Mouse (Mus musculus): ENCODE results near the gene Snca. TPM values are rescaled to one million over a fixed set of nuclear protein-coding genes. Genes with fewer than 3 reads are reported as not detected.

Gene Snca
- polyA plus RNA-seq, 1 experiment from 2014 or later = 51.6 TPM

DNA sequence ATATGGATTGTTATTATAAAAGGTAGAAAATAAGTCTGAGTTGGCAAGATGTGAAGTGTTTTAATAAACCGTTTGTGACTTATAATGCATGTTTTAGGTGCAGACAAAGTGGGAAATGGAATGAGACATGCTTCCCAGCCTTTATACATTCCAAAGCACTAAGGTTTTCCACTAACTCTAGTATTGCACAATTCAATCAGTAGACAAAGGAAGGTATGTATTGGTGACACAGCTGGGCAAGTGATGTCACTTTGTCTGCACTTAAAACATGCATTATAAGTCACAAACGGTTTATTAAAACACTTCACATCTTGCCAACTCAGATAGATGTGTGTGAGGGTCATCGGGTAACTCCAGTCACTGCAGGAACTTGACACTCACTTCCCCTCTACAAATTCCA is 16.1 kb downstream of the Snca start:
- Histone ChIP-seq H3K36me3 (ENCODE audit: control insufficient read depth, insufficient read depth, low read length) (no peaks in the 10 kb centered on the region), H3K4me3 (ENCODE audit: low read depth, low read length) (no peak overlapping the region), H3K27me3 (replicated peaks; ENCODE audit: control insufficient read depth, insufficient read depth, low read length) (no peaks in the 10 kb centered on the region), H3K4me2 (ENCODE audit: low read depth, low read length) (no peak overlapping the region), H3K27ac (replicated peaks; ENCODE audit: low read depth, low read length) (no peak overlapping the region), H3K4me1 (ENCODE audit: control insufficient read depth, insufficient read depth, low read length) (no peaks in the 10 kb centered on the region), H3K9ac (ENCODE audit: low read depth, low read length) (no peak overlapping the region), H3K9me3 (ENCODE audit: control insufficient read depth, low read length) (no peaks in the 10 kb centered on the region)
- ATAC-seq (ENCODE audit: low read depth) (no peak), DNase-seq (ENCODE audit: low spot score) (no peak)
- 68% methylated on average over 3 of the region's 3 CpGs for WGBS

DNA sequence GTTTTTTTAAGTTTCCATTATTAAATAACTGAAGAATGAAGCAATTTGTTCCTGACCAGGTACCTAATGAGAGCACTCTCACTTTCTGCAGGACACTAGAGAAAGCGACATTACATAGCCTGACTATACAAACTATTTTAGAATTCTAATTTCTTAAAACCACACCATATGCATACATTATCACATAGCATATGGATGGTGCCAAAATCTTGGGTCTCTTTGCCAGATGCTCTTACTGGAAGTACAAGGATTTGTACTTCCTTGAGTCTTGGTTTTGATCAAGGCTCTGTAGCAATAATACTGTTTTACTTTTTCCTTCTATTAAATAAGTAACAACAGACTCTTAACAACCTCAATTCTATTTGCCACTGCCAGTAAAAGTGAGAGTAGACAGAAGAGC is 31.4 kb downstream of the Snca start:
- no peak overlapping the region for H3K9ac ChIP-seq (ENCODE audit: low read depth, low read length)
- H3K9me3 ChIP-seq (ENCODE audit: control insufficient read depth, low read length) = no peaks in the 10 kb centered on the region
- H3K4me1 ChIP-seq (ENCODE audit: control insufficient read depth, insufficient read depth, low read length) = no peaks in the 10 kb centered on the region
- DNase-seq (ENCODE audit: low spot score) (no peak), ATAC-seq (ENCODE audit: low read depth) (no peak)
- H3K27me3 ChIP-seq (replicated peaks; ENCODE audit: control insufficient read depth, insufficient read depth, low read length) = no peaks in the 10 kb centered on the region
- no peak overlapping the region for H3K27ac ChIP-seq (replicated peaks; ENCODE audit: low read depth, low read length)
- H3K36me3 ChIP-seq (ENCODE audit: control insufficient read depth, insufficient read depth, low read length) = no peaks in the 10 kb centered on the region
- no peak overlapping the region for H3K4me2 ChIP-seq (ENCODE audit: low read depth, low read length)
- 90% methylated on average over 1 of the region's 1 CpGs for WGBS
- H3K4me3 ChIP-seq (ENCODE audit: low read depth, low read length) = no peak overlapping the region

DNA sequence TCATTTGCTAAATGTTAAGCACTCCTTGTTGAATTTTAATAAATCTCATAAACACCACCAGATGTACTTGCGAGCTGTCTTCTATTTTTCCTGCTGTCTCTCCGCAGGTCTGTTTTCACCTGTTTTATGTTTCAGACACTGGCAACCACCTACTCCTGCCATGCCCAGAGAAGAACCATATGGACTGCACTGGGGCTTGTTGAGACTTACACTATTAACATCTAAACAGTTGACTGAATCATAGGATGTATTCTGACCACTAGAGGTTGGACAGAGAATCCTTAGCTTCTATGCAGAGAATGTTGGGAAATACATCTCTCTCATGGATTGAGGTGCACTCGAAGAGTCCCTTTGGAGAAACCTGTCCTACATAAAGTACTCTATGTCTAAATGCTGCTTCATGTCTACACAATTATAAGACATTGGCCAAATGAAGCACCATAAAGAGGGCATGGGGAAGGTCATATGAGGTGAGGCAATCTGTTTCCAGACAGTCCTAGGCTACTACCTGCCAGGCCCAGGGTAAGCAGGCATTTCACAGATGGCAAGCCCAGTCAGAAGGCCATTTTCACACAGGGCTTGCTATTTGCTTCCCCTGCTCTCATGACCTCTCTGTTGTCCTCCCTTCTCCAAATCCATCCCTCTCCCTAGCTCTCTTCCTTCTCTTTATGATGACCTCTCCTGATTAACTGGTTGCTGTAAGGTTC is 35.8 kb downstream of the Snca start:
- no peaks in the 10 kb centered on the region for H3K9me3 ChIP-seq (ENCODE audit: control insufficient read depth, low read length)
- no peak overlapping the region for H3K4me3 ChIP-seq (ENCODE audit: low read depth, low read length)
- no peak overlapping the region for H3K9ac ChIP-seq (ENCODE audit: low read depth, low read length)
- ATAC-seq (ENCODE audit: low read depth) = no peak
- WGBS = 66% methylated on average over 3 of the region's 3 CpGs
- H3K4me1 ChIP-seq (ENCODE audit: control insufficient read depth, insufficient read depth, low read length) = no peaks in the 10 kb centered on the region
- no peak overlapping the region for H3K4me2 ChIP-seq (ENCODE audit: low read depth, low read length)
- H3K27me3 ChIP-seq (replicated peaks; ENCODE audit: control insufficient read depth, insufficient read depth, low read length) = no peaks in the 10 kb centered on the region
- no peak overlapping the region for H3K27ac ChIP-seq (replicated peaks; ENCODE audit: low read depth, low read length)
- no peaks in the 10 kb centered on the region for H3K36me3 ChIP-seq (ENCODE audit: control insufficient read depth, insufficient read depth, low read length)
- no peak for DNase-seq (ENCODE audit: low spot score)

DNA sequence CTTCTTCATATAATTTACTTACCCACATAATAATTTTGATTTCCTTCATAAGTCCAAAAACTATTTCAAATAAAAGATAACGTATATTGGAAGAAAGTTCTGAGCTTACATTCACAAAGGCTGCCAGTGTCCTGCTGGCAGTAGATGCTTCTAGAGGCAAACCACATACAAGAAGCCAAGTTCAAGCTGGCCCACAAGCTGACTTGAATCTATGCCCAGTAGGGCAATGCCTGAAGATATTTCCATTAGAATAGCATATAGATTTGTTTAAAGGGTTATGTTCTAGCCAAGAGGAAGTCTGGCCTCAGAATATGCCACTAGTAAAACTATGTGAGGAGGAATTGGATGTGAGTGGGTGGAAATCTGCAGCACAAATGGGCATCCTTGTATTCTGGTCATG is 42.7 kb downstream of the Snca start:
- Histone ChIP-seq H3K27me3 (replicated peaks; ENCODE audit: control insufficient read depth, insufficient read depth, low read length) (no peaks in the 10 kb centered on the region), H3K4me2 (ENCODE audit: low read depth, low read length) (no peak overlapping the region), H3K36me3 (ENCODE audit: control insufficient read depth, insufficient read depth, low read length) (no peaks in the 10 kb centered on the region), H3K9ac (ENCODE audit: low read depth, low read length) (no peak overlapping the region), H3K9me3 (ENCODE audit: control insufficient read depth, low read length) (no peaks in the 10 kb centered on the region), H3K27ac (replicated peaks; ENCODE audit: low read depth, low read length) (no peak overlapping the region), H3K4me1 (ENCODE audit: control insufficient read depth, insufficient read depth, low read length) (no peaks in the 10 kb centered on the region), H3K4me3 (ENCODE audit: low read depth, low read length) (no peak overlapping the region)
- ATAC-seq (ENCODE audit: low read depth) (no peak), DNase-seq (ENCODE audit: low spot score) (peak; percentile 60)
- WGBS = 78% methylated on average over 1 of the region's 1 CpGs

DNA sequence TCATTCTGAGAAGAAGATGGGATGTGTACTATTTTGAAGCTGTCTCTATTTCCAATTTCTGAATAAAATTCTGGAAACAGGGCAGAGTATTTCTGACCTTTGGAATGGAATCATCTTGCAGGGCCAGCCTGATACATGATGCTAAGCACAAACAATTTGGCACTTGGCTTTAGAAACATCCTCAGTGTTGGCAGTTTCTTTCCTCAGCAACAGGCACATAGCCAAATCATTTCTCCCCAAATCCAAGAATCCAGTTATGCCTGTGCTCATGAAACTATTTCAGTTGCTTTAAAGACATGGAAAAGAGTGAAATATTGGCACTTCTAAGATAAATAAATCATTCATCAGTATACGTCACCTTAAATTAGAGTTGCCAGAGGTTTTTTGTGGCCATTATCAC is 57.8 kb downstream of the Snca start:
- ATAC-seq (ENCODE audit: low read depth) = no peak
- peak; percentile 41 for DNase-seq (ENCODE audit: low spot score)
- WGBS = 81% methylated on average over 1 of the region's 1 CpGs

DNA sequence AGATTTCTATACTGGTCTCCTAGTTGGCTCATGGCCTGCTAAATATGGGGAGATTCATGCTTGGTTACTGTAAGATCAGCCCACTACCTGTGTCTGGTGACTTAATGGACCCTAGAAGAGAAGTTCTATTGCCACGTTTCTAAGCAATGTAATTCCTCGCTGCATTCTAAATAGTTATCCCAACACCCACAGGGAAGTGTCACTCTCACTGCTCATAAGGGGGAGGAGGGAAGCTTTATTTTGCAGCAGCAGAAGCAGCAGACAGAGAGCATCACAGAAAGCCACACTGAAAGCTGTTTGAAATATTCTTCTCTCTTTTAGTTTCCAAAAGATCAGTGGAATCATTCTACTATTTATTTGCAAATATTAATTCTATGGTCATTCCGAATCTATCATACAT is 64.0 kb downstream of the Snca start:
- Histone ChIP-seq H3K9me3 (ENCODE audit: control insufficient read depth, low read length) (no peaks in the 10 kb centered on the region), H3K9ac (ENCODE audit: low read depth, low read length) (no peak overlapping the region), H3K27me3 (replicated peaks; ENCODE audit: control insufficient read depth, insufficient read depth, low read length) (no peaks in the 10 kb centered on the region), H3K4me3 (ENCODE audit: low read depth, low read length) (no peak overlapping the region), H3K4me2 (ENCODE audit: low read depth, low read length) (no peak overlapping the region), H3K36me3 (ENCODE audit: control insufficient read depth, insufficient read depth, low read length) (no peaks in the 10 kb centered on the region), H3K4me1 (ENCODE audit: control insufficient read depth, insufficient read depth, low read length) (no peaks in the 10 kb centered on the region), H3K27ac (replicated peaks; ENCODE audit: low read depth, low read length) (no peak overlapping the region)
- ATAC-seq (ENCODE audit: low read depth) (no peak), DNase-seq (ENCODE audit: low spot score) (no peak)
- WGBS = 84% methylated on average over 3 of the region's 3 CpGs

More for the DNA sequence above, 57.8 kb downstream of the Snca start:
- no peaks in the 10 kb centered on the region for H3K36me3 ChIP-seq (ENCODE audit: control insufficient read depth, insufficient read depth, low read length)
- no peak overlapping the region for H3K4me3 ChIP-seq (ENCODE audit: low read depth, low read length)
- H3K27me3 ChIP-seq (replicated peaks; ENCODE audit: control insufficient read depth, insufficient read depth, low read length) = no peaks in the 10 kb centered on the region
- no peak overlapping the region for H3K27ac ChIP-seq (replicated peaks; ENCODE audit: low read depth, low read length)
- no peak overlapping the region for H3K4me2 ChIP-seq (ENCODE audit: low read depth, low read length)
- no peaks in the 10 kb centered on the region for H3K9me3 ChIP-seq (ENCODE audit: control insufficient read depth, low read length)
- H3K9ac ChIP-seq (ENCODE audit: low read depth, low read length) = no peak overlapping the region
- H3K4me1 ChIP-seq (ENCODE audit: control insufficient read depth, insufficient read depth, low read length) = no peaks in the 10 kb centered on the region

DNA sequence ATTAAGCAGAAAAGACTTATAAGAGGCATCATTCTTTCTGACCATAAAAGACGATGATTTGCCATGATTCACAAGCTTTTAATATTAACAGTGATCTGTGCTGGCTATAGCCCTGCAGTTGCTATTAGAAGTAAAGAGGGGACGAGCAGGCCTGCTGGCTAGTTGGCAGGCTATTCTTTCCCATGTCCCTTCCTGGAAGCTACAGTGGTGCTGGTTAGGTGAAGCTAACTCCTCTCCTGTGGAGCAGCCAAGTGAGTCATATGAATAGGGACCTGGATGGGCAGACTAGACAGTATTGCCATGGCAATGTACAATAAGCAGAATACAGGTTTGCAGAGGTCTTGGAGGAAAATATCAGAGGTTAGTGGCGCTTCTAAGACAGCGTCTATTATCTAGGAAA is 66.8 kb downstream of the Snca start:
- no peak overlapping the region for H3K9ac ChIP-seq (ENCODE audit: low read depth, low read length)
- H3K36me3 ChIP-seq (ENCODE audit: control insufficient read depth, insufficient read depth, low read length) = no peaks in the 10 kb centered on the region
- no peak for DNase-seq (ENCODE audit: low spot score)
- 82% methylated on average over 4 of the region's 4 CpGs for WGBS
- H3K27ac ChIP-seq (replicated peaks; ENCODE audit: low read depth, low read length) = no peak overlapping the region
- ATAC-seq (ENCODE audit: low read depth) = no peak
- no peak overlapping the region for H3K4me2 ChIP-seq (ENCODE audit: low read depth, low read length)
- no peaks in the 10 kb centered on the region for H3K4me1 ChIP-seq (ENCODE audit: control insufficient read depth, insufficient read depth, low read length)
- no peaks in the 10 kb centered on the region for H3K9me3 ChIP-seq (ENCODE audit: control insufficient read depth, low read length)
- no peaks in the 10 kb centered on the region for H3K27me3 ChIP-seq (replicated peaks; ENCODE audit: control insufficient read depth, insufficient read depth, low read length)
- H3K4me3 ChIP-seq (ENCODE audit: low read depth, low read length) = no peak overlapping the region

DNA sequence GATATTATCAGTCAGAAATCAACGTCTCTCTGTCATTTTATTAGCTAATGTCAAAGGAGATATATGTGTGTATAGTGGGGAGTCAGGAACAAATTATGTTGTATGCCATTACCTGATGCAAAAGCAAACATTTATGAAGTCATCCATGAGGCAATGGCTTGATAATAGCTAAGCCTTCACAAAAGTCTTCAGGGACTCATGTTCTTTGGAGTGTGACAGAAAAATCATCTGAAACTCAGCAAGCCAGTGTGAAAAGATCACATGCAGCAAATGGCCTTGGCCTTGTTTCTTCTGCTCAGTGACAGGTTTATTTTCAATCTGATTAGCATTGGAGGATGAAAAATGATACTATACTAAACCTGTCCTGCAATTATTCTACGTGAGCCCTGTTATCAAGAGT is 67.9 kb downstream of the Snca start:
- no peak overlapping the region for H3K9ac ChIP-seq (ENCODE audit: low read depth, low read length)
- no peaks in the 10 kb centered on the region for H3K27me3 ChIP-seq (replicated peaks; ENCODE audit: control insufficient read depth, insufficient read depth, low read length)
- WGBS = 65% methylated on average over 2 of the region's 2 CpGs
- H3K27ac ChIP-seq (replicated peaks; ENCODE audit: low read depth, low read length) = no peak overlapping the region
- no peak overlapping the region for H3K4me2 ChIP-seq (ENCODE audit: low read depth, low read length)
- H3K4me1 ChIP-seq (ENCODE audit: control insufficient read depth, insufficient read depth, low read length) = no peaks in the 10 kb centered on the region
- ATAC-seq (ENCODE audit: low read depth) (no peak; the same call in 1 of the 2 replicates), DNase-seq (ENCODE audit: low spot score) (no peak)
- H3K4me3 ChIP-seq (ENCODE audit: low read depth, low read length) = no peak overlapping the region
- no peaks in the 10 kb centered on the region for H3K9me3 ChIP-seq (ENCODE audit: control insufficient read depth, low read length)
- no peaks in the 10 kb centered on the region for H3K36me3 ChIP-seq (ENCODE audit: control insufficient read depth, insufficient read depth, low read length)

DNA sequence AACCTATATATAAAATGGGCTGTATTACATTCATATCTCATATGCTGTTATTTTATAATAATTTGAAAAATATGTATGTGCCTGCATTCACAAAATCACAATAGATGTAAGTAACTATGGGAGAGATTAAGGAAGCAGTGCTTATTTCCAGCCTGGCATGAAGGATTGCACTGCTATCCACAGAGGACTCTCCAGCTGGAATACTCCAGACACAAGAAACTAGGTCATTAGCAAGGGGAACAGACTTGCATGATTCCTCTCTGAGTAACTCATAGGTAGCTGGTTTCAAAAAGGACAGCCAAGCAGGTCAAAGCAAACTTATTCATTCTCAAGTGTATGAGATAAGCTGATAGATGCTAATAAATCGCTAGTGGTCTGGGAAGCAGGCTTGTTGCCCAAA is 74.7 kb downstream of the Snca start:
- no peak overlapping the region for H3K4me3 ChIP-seq (ENCODE audit: low read depth, low read length)
- no peak overlapping the region for H3K4me2 ChIP-seq (ENCODE audit: low read depth, low read length)
- H3K36me3 ChIP-seq (ENCODE audit: control insufficient read depth, insufficient read depth, low read length) = no peaks in the 10 kb centered on the region
- DNase-seq (ENCODE audit: low spot score) = no peak
- no peak overlapping the region for H3K9ac ChIP-seq (ENCODE audit: low read depth, low read length)
- H3K27ac ChIP-seq (replicated peaks; ENCODE audit: low read depth, low read length) = no peak overlapping the region
- H3K9me3 ChIP-seq (ENCODE audit: control insufficient read depth, low read length) = no peaks in the 10 kb centered on the region
- WGBS = 77% methylated on average over 1 of the region's 1 CpGs
- ATAC-seq (ENCODE audit: low read depth) = no peak
- H3K27me3 ChIP-seq (replicated peaks; ENCODE audit: control insufficient read depth, insufficient read depth, low read length) = no peaks in the 10 kb centered on the region
- H3K4me1 ChIP-seq (ENCODE audit: control insufficient read depth, insufficient read depth, low read length) = no peaks in the 10 kb centered on the region

Measured in embryonic facial prominence, embryonic 14.5 days (tissue).